ENCODE assay signal across 17 mouse cellular contexts in genomic region chr2:149602581-149602980, GRCm38 (mm10).
A peak's percentile ranks its signal among the peaks of the same experiment; 100 is the strongest.
DNase-seq lines count a peak whose midpoint lies in the region; ATAC-seq and TF ChIP-seq lines count a peak whose summit lies in the region.
"Had no signal": no experiment of that assay in that cellular context is flagged by ENCODE, and none has a peak within 500 bp of the region (broad histone marks: within the 10 kb centered on the region; RNA-seq: fewer than 3 reads in every experiment).

No protein-coding gene starts in this region.

- no peaks in the 10 kb centered on the region for H3K27me3 ChIP-seq in liver, adult 2 months (ENCODE audit: control insufficient read depth, insufficient read depth, low read length)
- H3K27me3 ChIP-seq in liver, postnatal 0 days (ENCODE audit: insufficient read depth, low read length): no peaks in the 10 kb centered on the region
- H3K27me3 ChIP-seq: embryonic facial prominence, embryonic 12.5 days; forebrain, embryonic 13.5 days; forebrain, embryonic 15.5 days had no signal

- TF ChIP-seq POLR2A in liver, adult 2 months (IDR thresholded peaks at IDR 0.05; ENCODE audit: extremely low read depth, insufficient read depth, low read length): no peak

- no peak overlapping the region for H3K4me2 ChIP-seq in liver, postnatal 0 days (ENCODE audit: low read depth, low read length)
- H3K4me2 ChIP-seq: embryonic facial prominence, embryonic 12.5 days; forebrain, embryonic 13.5 days; forebrain, embryonic 15.5 days had no signal

- DNase-seq in cerebellum, postnatal 10 days: peak; percentile 54 to 55
- DNase-seq in liver, adult 2 months (ENCODE audit: extremely low read depth, low read depth, low spot score): peak; percentile 65
- no peak for DNase-seq in liver, postnatal 0 days
- no peak for DNase-seq in lung, postnatal 36 days
- DNase-seq: adrenal gland, adult 2 months; adrenal gland, postnatal 10 days; adrenal gland, postnatal 25 days; cerebellum, adult 11 months; cerebellum, adult 18-20 months; cerebellum, adult 8-10 months; cerebellum, postnatal 36 days; forebrain, postnatal 0 days had no signal

- no peak for ATAC-seq in cerebellum, adult (ENCODE audit: insufficient number of reproducible peaks, low FRiP score, low TSS enrichment)
- ATAC-seq in liver, postnatal 0 days: no peak
- ATAC-seq: forebrain, embryonic 13.5 days; forebrain, embryonic 15.5 days; forebrain, postnatal 0 days had no signal

- no peak overlapping the region for H3K4me3 ChIP-seq in liver, adult 2 months (ENCODE audit: insufficient read depth, low read depth, low read length)
- no peak overlapping the region for H3K4me3 ChIP-seq in liver, postnatal 0 days (ENCODE audit: low read depth, low read length)
- H3K4me3 ChIP-seq: embryonic facial prominence, embryonic 10.5 days; embryonic facial prominence, embryonic 12.5 days; forebrain, embryonic 13.5 days; forebrain, embryonic 15.5 days had no signal

- H3K9ac ChIP-seq in liver, adult 2 months (ENCODE audit: low read depth, low read length): no peak overlapping the region
- H3K9ac ChIP-seq in liver, postnatal 0 days (replicated peaks): no peak overlapping the region
- H3K9ac ChIP-seq: embryonic facial prominence, embryonic 12.5 days; forebrain, embryonic 13.5 days; forebrain, embryonic 15.5 days; forebrain, postnatal 0 days had no signal

- peak overlapping the region; percentile 44; the same call in 1 of the 2 replicates for H3K27ac ChIP-seq in liver, adult 2 months (replicated peaks; ENCODE audit: insufficient read depth, low read depth, low read length)
- H3K27ac ChIP-seq in liver, postnatal 0 days (ENCODE audit: low read depth): no peak overlapping the region
- H3K27ac ChIP-seq: embryonic facial prominence, embryonic 10.5 days; embryonic facial prominence, embryonic 12.5 days; forebrain, embryonic 13.5 days; forebrain, embryonic 15.5 days had no signal

- WGBS in liver, adult 2 months: 36% methylated on average over 2 of the region's 2 CpGs
- 67% methylated on average over 2 of the region's 2 CpGs for WGBS in liver, postnatal 0 days (ENCODE audit: insufficient replicate concordance)

- H3K4me1 ChIP-seq in liver, adult 2 months (ENCODE audit: control insufficient read depth, insufficient read depth, low read length): peaks cover 5% of the 10 kb centered on the region; the same call in 1 of the 2 replicates
- H3K4me1 ChIP-seq in liver, postnatal 0 days (ENCODE audit: insufficient read depth): no peaks in the 10 kb centered on the region
- H3K4me1 ChIP-seq: embryonic facial prominence, embryonic 10.5 days; embryonic facial prominence, embryonic 12.5 days; forebrain, embryonic 13.5 days; forebrain, embryonic 15.5 days had no signal

- H3K9me3 ChIP-seq in liver, postnatal 0 days (ENCODE audit: low read length): no peaks in the 10 kb centered on the region
- H3K9me3 ChIP-seq: embryonic facial prominence, embryonic 10.5 days; embryonic facial prominence, embryonic 12.5 days; forebrain, embryonic 13.5 days; forebrain, embryonic 15.5 days had no signal

- no peak for TF ChIP-seq CTCF in liver, adult 2 months (IDR thresholded peaks at IDR 0.05; ENCODE audit: low read depth, low read length)
- TF ChIP-seq CTCF in liver, postnatal 0 days (IDR thresholded peaks at IDR 0.05; ENCODE audit: low read depth): no peak

- TF ChIP-seq EP300 in liver, postnatal 0 days (IDR thresholded peaks at IDR 0.05; ENCODE audit: low read depth): no peak

- H3K79me2 ChIP-seq in liver, adult 2 months (ENCODE audit: control insufficient read depth, insufficient read depth, low read length): no peaks in the 10 kb centered on the region

- H3K36me3 ChIP-seq in liver, adult 2 months (ENCODE audit: control insufficient read depth, insufficient read depth, low read length): no peaks in the 10 kb centered on the region
- H3K36me3 ChIP-seq in liver, postnatal 0 days (replicated peaks; ENCODE audit: insufficient read depth, low read length): no peaks in the 10 kb centered on the region
- H3K36me3 ChIP-seq: embryonic facial prominence, embryonic 10.5 days; embryonic facial prominence, embryonic 12.5 days; forebrain, embryonic 15.5 days had no signal

Comparison
In these comparisons a context has a peak if more than half of its experiments do, and no peak if none do; other contexts are left out.
1. DNase-seq: peak in cerebellum, postnatal 10 days (2 of 2) and liver, adult 2 months (single experiment); none in liver, postnatal 0 days (single experiment) and lung, postnatal 36 days (single experiment).